Mouse (Mus musculus) bone marrow macrophage, adult 2 months (primary cell): ENCODE results near the gene Btnl6. TPM values are rescaled to one million over a fixed set of nuclear protein-coding genes. Genes with fewer than 3 reads are reported as not detected.

Experiments used
- H3K27ac ChIP-seq: 2 replicates; pipeline ENCODE4 v1.5.1; 2012; ENCODE audit warnings: low read depth, low read length; ENCODE audit not compliant: insufficient read depth
- H3K4me1 ChIP-seq: 2 replicates; pipeline ENCODE4 v1.6.1; 2012; ENCODE audit warnings: low read length; ENCODE audit not compliant: control insufficient read depth, insufficient read depth
- H3K4me3 ChIP-seq: 2 replicates; pipeline ENCODE4 v1.5.1; 2012; ENCODE audit warnings: mild to moderate bottlenecking, low read length, moderate library complexity; ENCODE audit not compliant: insufficient read depth
- CTCF ChIP-seq: IDR thresholded peaks from 2 replicates; pipeline ENCODE4 v1.5.1; 2012; ENCODE audit warnings: low read depth, mild to moderate bottlenecking, low read length, moderate library complexity
- POLR2A ChIP-seq: IDR thresholded peaks from 2 replicates; pipeline ENCODE4 v1.6.1; 2012; ENCODE audit warnings: mild to moderate bottlenecking, low read depth, low read length, borderline replicate concordance
- polyA plus RNA-seq: library from polyadenylated mRNA; stranded (reverse); fragments of >200 nt; gene quantifications from 2 replicates; pipeline ENCODE4 v1.2.4, GENCODE M21; 2012; ENCODE audit not compliant: missing spikeins, insufficient read depth, insufficient read length

The Btnl6 gene
- polyA plus RNA-seq, 1 experiment: not detected

GRCm38 (mm10) chr17:34459255-34459654 is 57.9 kb downstream of the Btnl6 start:
- Histone ChIP-seq H3K4me3 (no peak overlapping the region), H3K27ac (no peak overlapping the region), H3K4me1 (peaks cover 26% of the 10 kb centered on the region)
- TF ChIP-seq CTCF: no peak
- TF ChIP-seq POLR2A: no peak

Other genes starting within 250 kb of the Btnl6 start
- gene H2-Aa, start 229.5 kb downstream of the Btnl6 start, polyA plus RNA-seq: 2,467 and 2,568 TPM in 2 replicates
- 1,267 and 1,387 TPM in 2 replicates for gene H2-Eb1, start 211.5 kb downstream of the Btnl6 start, polyA plus RNA-seq
- gene H2-Eb2, start 191.7 kb downstream of the Btnl6 start, polyA plus RNA-seq: 0.31 TPM in 1 of 2 replicates, not detected in the other
- gene Btnl2, start 162.5 kb downstream of the Btnl6 start, polyA plus RNA-seq: 0.41 and 0.71 TPM in 2 replicates
- not detected in 2 replicates for gene Btnl1, start 140.2 kb downstream of the Btnl6 start, polyA plus RNA-seq
- gene BC051142, start 118.5 kb downstream of the Btnl6 start, polyA plus RNA-seq: 0.95 TPM in 1 of 2 replicates, not detected in the other
- gene Btnl4, start 40.0 kb downstream of the Btnl6 start, polyA plus RNA-seq: not detected in 2 replicates
- 0.78 and 1.3 TPM in 2 replicates for gene Notch4, start 46.9 kb upstream of the Btnl6 start, polyA plus RNA-seq
- 217 and 244 TPM in 2 replicates for gene Gpsm3, start 72.5 kb upstream of the Btnl6 start, polyA plus RNA-seq
- 85.9 and 90.0 TPM in 2 replicates for gene Pbx2, start 73.9 kb upstream of the Btnl6 start, polyA plus RNA-seq
- gene Ager, start 80.5 kb upstream of the Btnl6 start, polyA plus RNA-seq: 1.3 and 2.2 TPM in 2 replicates
- 110 and 116 TPM in 2 replicates for gene Rnf5, start 86.3 kb upstream of the Btnl6 start, polyA plus RNA-seq
- gene Agpat1, start 86.9 kb upstream of the Btnl6 start, polyA plus RNA-seq: 93.0 and 101 TPM in 2 replicates
- gene Egfl8, start 98.6 kb upstream of the Btnl6 start, polyA plus RNA-seq: 4.9 and 9.0 TPM in 2 replicates
- 101 and 118 TPM in 2 replicates for gene Ppt2, start 111.2 kb upstream of the Btnl6 start, polyA plus RNA-seq
- gene Prrt1, start 112.2 kb upstream of the Btnl6 start, polyA plus RNA-seq: 0.76 and 1.3 TPM in 2 replicates
- gene Fkbpl, start 127.4 kb upstream of the Btnl6 start, polyA plus RNA-seq: 22.4 and 22.9 TPM in 2 replicates
- gene Atf6b, start 129.8 kb upstream of the Btnl6 start, polyA plus RNA-seq: 42.6 and 62.7 TPM in 2 replicates
- not detected in 2 replicates for gene Tnxb, start 153.2 kb upstream of the Btnl6 start, polyA plus RNA-seq
- 0.75 and 2.2 TPM in 2 replicates for gene C4b, start 226.5 kb upstream of the Btnl6 start, polyA plus RNA-seq